Mouse (Mus musculus) midbrain, embryonic 14.5 days (tissue): ENCODE measurements around the gene Ptges3l. TPM values are rescaled to one million over a fixed set of nuclear protein-coding genes. Genes with fewer than 3 reads are reported as not detected.
"Not testable (repeated sequence)": the region's sequence is repeated elsewhere in the genome, so short reads cannot be mapped to it uniquely, and the experiment has no call there.

Experiments
- ATAC-seq: fragments of 200-750 bp; cut with Nextera tagmentation; 2 replicates; pipeline ENCODE4 v1.8.0; 2017; ENCODE audit warnings: moderate number of reproducible peaks, moderate library complexity; ENCODE audit not compliant: low FRiP score, low TSS enrichment
- DNase-seq: peaks from one replicate; pipeline ENCODE4 v3.0.0-alpha.2; 2015
- H3K27ac ChIP-seq: fragments of 300-500 bp; sonication (generic); replicated peaks from 2 replicates; pipeline ENCODE4 v1.5.1; 2014; ENCODE audit warnings: mild to moderate bottlenecking, low read depth, low read length, moderate library complexity
- H3K27me3 ChIP-seq: fragments of 300-500 bp; sonication (generic); 2 replicates; pipeline ENCODE4 v1.6.1; 2014; ENCODE audit warnings: low read length, control low read depth, mixed read lengths; ENCODE audit not compliant: control insufficient read depth, insufficient read depth
- H3K36me3 ChIP-seq: fragments of 300-500 bp; sonication (generic); 2 replicates; pipeline ENCODE4 v1.6.1; 2014; ENCODE audit warnings: low read length, control low read depth; ENCODE audit not compliant: control insufficient read depth, insufficient read depth
- H3K4me1 ChIP-seq: fragments of 300-500 bp; sonication (generic); 2 replicates; pipeline ENCODE4 v1.6.1; 2014; ENCODE audit warnings: mild to moderate bottlenecking, antibody characterized with exemption, low read length, control low read depth; ENCODE audit not compliant: control insufficient read depth, insufficient read depth
- H3K4me2 ChIP-seq: fragments of 300-500 bp; sonication (generic); 2 replicates; pipeline ENCODE4 v1.6.1; 2014; ENCODE audit warnings: mild to moderate bottlenecking, low read length, moderate library complexity
- H3K4me3 ChIP-seq: fragments of 300-500 bp; sonication (generic); replicated peaks from 2 replicates; pipeline ENCODE4 v1.5.1; 2014; ENCODE audit warnings: low read depth, low read length
- H3K9ac ChIP-seq: fragments of 300-500 bp; sonication (generic); replicated peaks from 2 replicates; pipeline ENCODE4 v1.6.1; 2014; ENCODE audit warnings: mild to moderate bottlenecking, low read length, moderate library complexity
- H3K9me3 ChIP-seq: fragments of 300-500 bp; sonication (generic); 2 replicates; pipeline ENCODE4 v1.6.1; 2016; ENCODE audit warnings: low read length, control low read depth, mixed read lengths; ENCODE audit not compliant: control insufficient read depth
- WGBS: fragments of 180-500 bp; shearing (Covaris S2); extraction: QIAGEN DNeasy Blood & Tissue Kit; methylation state at CpG from one replicate; pipeline ENCODE4 v1.1.7; 2014; 5-methylcytosine and 5-hydroxymethylcytosine counted together
- polyA plus RNA-seq: library from polyadenylated mRNA; unstranded; fragments of >200 nt; fragmentation: Nextera tagmentation; extraction: Ambion mirVana; gene quantifications from 2 replicates; pipeline ENCODE4 v1.2.1, GENCODE M21; 2014

Gene Ptges3l
- polyA plus RNA-seq, 1 experiment from 2014 or later: 1.1 TPM

DNA sequence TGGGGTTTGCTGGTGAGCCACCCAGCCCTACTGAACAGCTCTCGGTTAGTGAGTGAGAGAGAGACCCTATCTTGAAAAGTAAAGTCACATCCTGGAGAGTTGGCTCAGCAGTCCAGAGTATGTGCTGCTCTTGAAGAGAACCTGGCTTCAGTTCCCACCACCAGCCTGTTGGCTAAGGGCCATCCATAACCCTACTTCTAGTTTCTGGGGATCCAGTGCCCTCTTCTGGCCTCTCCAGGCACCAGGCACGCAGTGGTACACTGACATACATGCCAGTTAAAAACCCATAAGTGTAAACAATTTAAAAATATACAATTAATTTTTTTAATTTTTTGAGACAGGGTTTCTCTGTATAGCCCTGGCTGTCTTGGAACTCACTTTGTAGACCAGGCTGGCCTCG lies 25.3 kb upstream of the Ptges3l start:
- DNase-seq (no peak), ATAC-seq (no peak)
- H3K4me1 ChIP-seq: no peaks in the 10 kb centered on the region
- peaks cover 6% of the 10 kb centered on the region for H3K36me3 ChIP-seq
- H3K27me3 ChIP-seq: no peaks in the 10 kb centered on the region
- no peaks in the 10 kb centered on the region for H3K9me3 ChIP-seq
- H3K27ac ChIP-seq: no peak overlapping the region
- H3K9ac ChIP-seq: no peak overlapping the region
- WGBS: 88% methylated on average over 3 of the region's 3 CpGs
- H3K4me2 ChIP-seq: no peak overlapping the region
- no peak overlapping the region for H3K4me3 ChIP-seq

DNA sequence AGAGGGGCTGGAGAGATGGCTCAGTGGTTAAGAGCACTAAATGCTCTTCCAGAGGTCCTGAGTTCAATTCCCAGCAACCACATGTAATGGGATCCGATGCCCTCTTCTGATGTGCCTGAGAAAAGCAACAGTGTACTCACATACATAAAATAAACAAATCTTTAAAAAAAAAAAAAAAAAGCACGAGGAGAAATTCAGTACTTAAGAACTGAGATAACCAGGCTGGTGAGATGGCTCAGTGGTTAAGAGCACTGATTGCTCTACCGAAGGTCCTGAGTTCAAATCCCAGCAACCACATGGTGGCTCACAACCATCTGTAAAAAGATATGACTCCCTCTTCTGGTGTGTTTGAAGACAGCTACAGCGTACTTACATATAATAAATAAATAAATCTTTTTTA lies 24.5 kb upstream of the Ptges3l start:
- not testable (repeated sequence) for H3K4me3 ChIP-seq, H3K27ac ChIP-seq, ATAC-seq, H3K4me1 ChIP-seq, DNase-seq, H3K9me3 ChIP-seq, H3K9ac ChIP-seq, H3K27me3 ChIP-seq, H3K4me2 ChIP-seq
- WGBS: 86% methylated on average over 4 of the region's 4 CpGs
- peaks cover 14% of the 10 kb centered on the region for H3K36me3 ChIP-seq

DNA sequence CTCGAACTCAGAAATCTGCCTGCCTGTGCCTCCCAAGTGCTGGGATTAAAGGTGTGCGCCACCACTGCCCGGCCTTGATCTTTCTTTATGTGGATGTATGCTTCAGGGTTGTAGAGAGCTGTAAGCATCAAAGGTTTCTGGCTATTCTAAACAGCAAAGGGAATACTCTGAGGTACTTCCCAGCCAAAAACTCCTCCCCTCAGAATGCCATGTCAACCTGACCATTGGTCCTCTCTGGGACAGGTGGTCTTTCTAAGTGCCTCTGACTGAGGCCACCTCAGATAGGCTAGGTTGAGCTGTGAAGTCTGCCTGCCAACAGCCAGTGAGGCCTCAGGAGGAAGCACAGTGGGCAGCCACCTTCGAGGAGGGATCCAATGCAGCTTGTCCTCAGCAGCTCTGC lies 23.8 kb upstream of the Ptges3l start:
- Histone ChIP-seq H3K9ac (no peak overlapping the region), H3K4me2 (no peak overlapping the region), H3K27ac (no peak overlapping the region), H3K9me3 (no peaks in the 10 kb centered on the region), H3K36me3 (peaks cover 21% of the 10 kb centered on the region), H3K4me1 (no peaks in the 10 kb centered on the region), H3K4me3 (no peak overlapping the region), H3K27me3 (no peaks in the 10 kb centered on the region)
- DNase-seq (no peak), ATAC-seq (no peak)
- 88% methylated on average over 4 of the region's 4 CpGs for WGBS

DNA sequence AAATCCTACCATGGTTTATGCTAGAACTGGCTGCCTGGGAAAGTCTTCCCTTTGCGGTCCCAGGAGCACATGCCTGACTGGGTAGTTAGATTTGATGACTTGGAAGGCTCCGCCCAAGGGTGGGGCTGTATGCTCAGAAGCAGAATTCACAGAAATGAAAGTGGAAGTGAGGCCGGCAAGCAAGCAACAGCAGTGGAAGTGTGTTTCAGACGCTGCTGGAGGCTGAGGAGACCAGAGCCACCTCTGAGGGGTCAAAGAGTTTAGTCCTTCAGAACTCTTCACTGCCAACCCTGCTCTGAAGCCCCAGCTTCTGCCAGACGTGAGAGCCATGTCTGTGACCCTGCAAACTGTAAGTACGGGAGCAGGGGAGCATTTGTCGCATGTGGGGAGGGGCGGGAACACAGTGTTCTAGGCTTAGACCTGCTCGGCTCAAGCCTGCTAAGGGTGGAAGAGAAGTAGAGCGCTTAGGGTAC lies 23.2 kb upstream of the Ptges3l start, which contains the start of gene Ifi35:
Ifi35 (plus strand) TSS at position 134 of the 473 bp plus-strand sequence.
- ATAC-seq: no peak
- Histone ChIP-seq H3K9ac (0 out of 2 replicates have a peak within 1 kb of the TSS, but pooled peaks have one; percentile 2), H3K27ac (no peak within 1 kb of the TSS), H3K27me3 (no peaks in the 10 kb centered on the region), H3K9me3 (no peaks in the 10 kb centered on the region), H3K4me2 (no peak within 1 kb of the TSS), H3K4me3 (no peak within 1 kb of the TSS), H3K4me1 (peaks cover 5% of the 10 kb centered on the region), H3K36me3 (peaks cover 27% of the 10 kb centered on the region)
- no peak for DNase-seq
- WGBS: 48% methylated on average over 10 of the region's 10 CpGs

DNA sequence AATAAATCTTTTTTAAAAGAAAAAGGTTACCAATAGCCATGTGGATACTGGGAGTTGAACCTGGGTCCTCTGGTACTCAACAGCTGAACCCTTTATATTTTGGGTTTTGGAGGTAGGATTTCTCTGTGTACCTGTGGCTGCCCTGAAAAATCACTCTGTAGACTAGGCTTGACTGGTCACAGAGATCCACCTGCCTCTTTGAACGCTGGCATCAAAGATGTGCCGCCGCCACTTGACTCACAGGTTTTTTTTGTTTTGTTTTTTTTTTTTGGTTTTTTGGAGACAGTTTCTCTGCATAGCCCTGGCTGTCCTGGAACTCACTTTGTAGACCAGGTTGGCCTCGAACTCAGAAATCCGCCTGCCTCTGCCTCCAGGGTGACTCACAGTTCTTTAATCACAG lies 22.7 kb upstream of the Ptges3l start:
- no peak overlapping the region for H3K4me3 ChIP-seq
- no peak overlapping the region for H3K27ac ChIP-seq
- no peak overlapping the region for H3K4me2 ChIP-seq
- H3K4me1 ChIP-seq: peaks cover 10% of the 10 kb centered on the region
- no peak for DNase-seq
- H3K36me3 ChIP-seq: peaks cover 29% of the 10 kb centered on the region
- no peaks in the 10 kb centered on the region for H3K27me3 ChIP-seq
- no peak overlapping the region for H3K9ac ChIP-seq
- 92% methylated on average over 5 of the region's 5 CpGs for WGBS
- no peaks in the 10 kb centered on the region for H3K9me3 ChIP-seq
- no peak for ATAC-seq

DNA sequence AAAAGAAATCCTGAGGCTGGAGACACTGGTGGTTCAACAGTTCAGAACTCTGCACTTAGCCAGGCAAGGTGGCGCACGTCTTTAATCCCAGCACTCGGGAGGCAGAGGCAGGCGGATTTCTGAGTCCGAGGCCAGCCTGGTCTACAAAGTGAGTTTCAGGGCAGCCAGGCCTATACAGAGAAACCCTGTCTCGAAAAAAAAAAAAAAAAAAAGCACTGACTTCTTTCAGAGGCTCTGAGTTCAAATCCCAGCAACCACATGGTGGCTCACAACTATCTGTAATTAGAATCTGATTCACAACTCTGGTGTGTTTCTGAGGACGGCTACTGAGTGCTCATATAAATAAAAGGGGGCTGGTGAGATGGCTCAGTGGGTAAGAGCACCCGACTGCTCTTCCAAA lies 21.7 kb upstream of the Ptges3l start:
- not testable (repeated sequence) for ATAC-seq, DNase-seq, H3K9me3 ChIP-seq, H3K27me3 ChIP-seq, H3K27ac ChIP-seq, H3K4me1 ChIP-seq, H3K4me3 ChIP-seq, H3K4me2 ChIP-seq, H3K9ac ChIP-seq
- 93% methylated on average over 8 of the region's 8 CpGs for WGBS
- H3K36me3 ChIP-seq: peaks cover 29% of the 10 kb centered on the region

DNA sequence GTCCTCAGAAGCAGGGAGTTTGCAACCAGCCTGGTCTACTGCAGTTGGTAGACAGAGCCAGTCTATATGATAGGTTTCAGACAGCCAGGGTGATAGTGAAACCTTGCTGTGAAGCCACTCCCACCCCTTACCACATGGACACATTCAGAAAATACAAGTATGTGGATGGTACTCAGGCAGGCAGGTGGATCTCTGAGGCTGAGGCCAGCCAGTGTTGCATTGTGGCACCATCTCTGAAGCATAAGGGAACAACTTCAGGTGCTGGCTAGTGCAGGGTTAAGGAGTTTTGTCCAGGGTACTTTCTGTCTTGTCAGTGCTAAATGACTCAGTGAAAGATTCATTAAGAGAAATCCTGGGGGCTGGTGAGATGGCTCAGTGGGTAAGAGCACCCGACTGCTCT lies 21.2 kb upstream of the Ptges3l start:
- Histone ChIP-seq H3K4me1 (peaks cover 10% of the 10 kb centered on the region), H3K9ac (no peak overlapping the region), H3K36me3 (peaks cover 29% of the 10 kb centered on the region), H3K9me3 (no peaks in the 10 kb centered on the region), H3K4me3 (no peak overlapping the region), H3K4me2 (no peak overlapping the region), H3K27me3 (no peaks in the 10 kb centered on the region), H3K27ac (no peak overlapping the region)
- DNase-seq (no peak), ATAC-seq (no peak)
- WGBS: 91% methylated on average over 1 of the region's 1 CpGs

DNA sequence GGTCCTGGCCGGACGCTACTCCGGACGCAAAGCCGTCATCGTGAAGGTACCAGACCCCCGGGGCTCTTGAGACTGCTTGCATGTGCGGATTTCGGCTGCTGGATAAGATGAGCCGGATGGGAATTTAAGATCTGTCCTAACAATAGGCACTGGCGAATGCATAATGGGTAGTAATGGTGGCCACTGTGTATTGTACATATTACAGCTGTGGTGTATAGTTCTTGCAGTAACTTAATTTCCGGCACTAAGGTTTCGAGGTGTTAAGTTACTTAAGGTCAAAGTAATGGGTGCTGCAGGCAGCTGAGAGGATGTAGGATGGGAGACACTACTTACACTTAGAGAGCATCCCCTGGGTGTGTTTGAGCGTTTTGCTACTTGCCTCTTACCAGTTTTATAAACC lies 17.6 kb upstream of the Ptges3l start:
- peak overlapping the region; percentile 95 for H3K9ac ChIP-seq

DNA sequence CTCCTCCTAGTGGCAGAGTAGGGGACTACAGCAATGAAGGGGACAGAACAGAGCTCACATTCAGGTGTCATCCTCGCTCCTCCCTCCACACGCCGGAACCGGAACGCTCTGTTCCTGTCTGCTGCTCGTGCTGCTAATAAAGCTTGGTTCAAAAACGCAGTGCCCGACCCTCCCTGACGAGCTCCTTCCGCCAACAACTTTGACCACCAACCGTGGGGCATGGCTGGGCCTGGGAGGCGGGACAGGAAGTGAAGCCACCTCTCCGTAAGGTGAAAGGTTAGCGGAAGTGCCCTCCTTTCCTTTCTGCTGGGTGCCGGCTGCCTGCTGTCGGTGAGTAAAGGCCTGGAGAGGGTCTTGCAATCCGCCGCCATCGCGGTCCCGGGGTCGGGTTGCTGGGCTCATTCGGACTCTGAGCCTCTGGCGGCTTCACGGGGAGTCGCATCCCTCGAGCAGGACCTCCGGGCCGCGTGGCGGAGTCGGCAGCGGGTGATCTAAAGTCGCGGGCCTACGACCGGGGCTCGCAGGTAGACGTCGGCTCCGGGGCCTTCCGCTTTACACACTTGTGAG lies 17.1 kb upstream of the Ptges3l start, which contains the start of gene Rpl27:
Rpl27 (plus strand) TSS at position 172 of the 567 bp plus-strand sequence.
- ATAC-seq: peak; percentile 97
- H3K36me3 ChIP-seq: peaks cover 29% of the 10 kb centered on the region
- peak; percentile 98 for DNase-seq

More for the DNA sequence above, 17.6 kb upstream of the Ptges3l start:
- peaks cover 29% of the 10 kb centered on the region for H3K36me3 ChIP-seq
- H3K27ac ChIP-seq: peak overlapping the region; percentile 96
- no peaks in the 10 kb centered on the region for H3K27me3 ChIP-seq
- 1% methylated on average over 14 of the region's 14 CpGs for WGBS
- peaks cover 10% of the 10 kb centered on the region for H3K4me1 ChIP-seq
- H3K9me3 ChIP-seq: no peaks in the 10 kb centered on the region
- ATAC-seq: no peak
- H3K4me2 ChIP-seq: peak overlapping the region; percentile 98
- no peak for DNase-seq
- H3K4me3 ChIP-seq: peak overlapping the region; percentile 59

More for the DNA sequence above, 17.1 kb upstream of the Ptges3l start, which contains the start of gene Rpl27:
- H3K27ac ChIP-seq: peak within 1 kb of the TSS; percentile 96
- H3K4me2 ChIP-seq: peak within 1 kb of the TSS; percentile 98
- peak within 1 kb of the TSS; percentile 59 for H3K4me3 ChIP-seq
- no peaks in the 10 kb centered on the region for H3K9me3 ChIP-seq
- H3K27me3 ChIP-seq: no peaks in the 10 kb centered on the region
- WGBS: under 1% methylated on average over 42 of the region's 42 CpGs
- peaks cover 10% of the 10 kb centered on the region for H3K4me1 ChIP-seq
- peak within 1 kb of the TSS; percentile 95 for H3K9ac ChIP-seq
